Mouse (Mus musculus) monocyte, adult 5-6 weeks (primary cell): ENCODE results near the gene Rab6b. TPM values are rescaled to one million over a fixed set of nuclear protein-coding genes. Genes with fewer than 3 reads are reported as not detected.
A peak's percentile ranks its signal among the peaks of the same experiment; 100 is the strongest.
"Not testable (repeated sequence)": the region's sequence is repeated elsewhere in the genome, so short reads cannot be mapped to it uniquely, and the experiment has no call there.

Experiments used
- ATAC-seq: fragments of 153-309, 156-312 bp; replicated peaks from 2 replicates; pipeline ENCODE4 v1.8.0; 2017; ENCODE audit warnings: mild to moderate bottlenecking; ENCODE audit not compliant: low TSS enrichment, insufficient number of reproducible peaks, severe bottlenecking, poor library complexity, low FRiP score
- total RNA-seq: library from RNA; stranded (forward); fragments of 200-1000, 200-491, 200-594 nt; gene quantifications from 3 replicates; pipeline ENCODE4 v1.2.3, GENCODE M21; 2017

Rab6b gene
- total RNA-seq, 1 experiment from 2014 or later = 0.48 TPM

- ATAC-seq = no peak
These were observed 13.2 kb downstream of the Rab6b start for GRCm38 (mm10) chr9:103124746-103125145.

- ATAC-seq = no peak
These were observed 22.0 kb downstream of the Rab6b start for GRCm38 (mm10) chr9:103133493-103134124.

- ATAC-seq = 0 out of 2 replicates have a peak, but pooled peaks have one; percentile 31
These were observed 23.0 kb downstream of the Rab6b start for GRCm38 (mm10) chr9:103134450-103135030.

GRCm38 (mm10) chr9:103139481-103139880, 27.9 kb downstream of the Rab6b start:
- ATAC-seq = no peak

- no peak for ATAC-seq
These were observed 28.8 kb downstream of the Rab6b start for GRCm38 (mm10) chr9:103140384-103140783.

- no peak for ATAC-seq
These were observed 29.7 kb downstream of the Rab6b start for GRCm38 (mm10) chr9:103141266-103141665.

GRCm38 (mm10) chr9:103143881-103144280, 32.3 kb downstream of the Rab6b start:
- ATAC-seq = no peak

GRCm38 (mm10) chr9:103145351-103145750, 33.8 kb downstream of the Rab6b start:
- ATAC-seq = no peak

GRCm38 (mm10) chr9:103146257-103146656, 34.7 kb downstream of the Rab6b start:
- no peak for ATAC-seq

- no peak for ATAC-seq
These were observed 35.1 kb downstream of the Rab6b start for GRCm38 (mm10) chr9:103146703-103147102.

- ATAC-seq = no peak
These were observed 35.5 kb downstream of the Rab6b start for GRCm38 (mm10) chr9:103147103-103147502.

- ATAC-seq = no peak
These were observed 37.6 kb downstream of the Rab6b start for GRCm38 (mm10) chr9:103149074-103149799.

- ATAC-seq = no peak
These were observed 41.7 kb downstream of the Rab6b start for GRCm38 (mm10) chr9:103153286-103153685.

- ATAC-seq = no peak
These were observed 43.0 kb downstream of the Rab6b start for GRCm38 (mm10) chr9:103154568-103154967.

GRCm38 (mm10) chr9:103155158-103155557, 43.6 kb downstream of the Rab6b start:
- ATAC-seq = not testable (repeated sequence)

GRCm38 (mm10) chr9:103163806-103164205, 52.2 kb downstream of the Rab6b start:
- ATAC-seq = no peak

- ATAC-seq = no peak
These were observed 56.5 kb downstream of the Rab6b start for GRCm38 (mm10) chr9:103168046-103168445.

- no peak for ATAC-seq
These were observed 57.2 kb downstream of the Rab6b start for GRCm38 (mm10) chr9:103168771-103169170.

- ATAC-seq = 0 out of 2 replicates have a peak, but pooled peaks have one; percentile 16
These were observed 63.4 kb downstream of the Rab6b start for GRCm38 (mm10) chr9:103174771-103175519.
